Mouse (Mus musculus) spleen, adult 2 months (tissue): Measurements from ENCODE around the gene Echdc2.

Source experiments
- CTCF ChIP-seq: fragments of 200-500 bp; IDR thresholded peaks from 2 replicates; pipeline ENCODE4 v1.5.1; 2011; ENCODE audit warnings: mild to moderate bottlenecking, inconsistent platforms; ENCODE audit not compliant: insufficient read depth, insufficient read length, insufficient replicate concordance; ENCODE audit errors: extremely low read depth
- POLR2A ChIP-seq: fragments of 200-500 bp; IDR thresholded peaks from 2 replicates; pipeline ENCODE4 v1.6.1; 2011; ENCODE audit warnings: low read depth, low read length, inconsistent platforms

GRCm38 (mm10) chr4:108163291-108163690 is 1.9 kb upstream of the Echdc2 start:
- no peak for TF ChIP-seq CTCF
- TF ChIP-seq POLR2A = no peak
